Mouse (Mus musculus) hindbrain, embryonic 16.5 days (tissue): ENCODE measurements around the gene Nat8f2. TPM values are rescaled to one million over a fixed set of nuclear protein-coding genes. Genes with fewer than 3 reads are reported as not detected.
"Not testable (repeated sequence)": the region's sequence is repeated elsewhere in the genome, so short reads cannot be mapped to it uniquely, and the experiment has no call there.

Source experiments
- ATAC-seq: fragments of 200-750 bp; cut with Nextera tagmentation; 2 replicates; pipeline ENCODE4 v1.8.0; 2017; ENCODE audit warnings: moderate TSS enrichment, moderate library complexity
- H3K27ac ChIP-seq: fragments of 300-500 bp; sonication (generic); 2 replicates; pipeline ENCODE4 v1.5.1; 2014; ENCODE audit warnings: low read depth, mild to moderate bottlenecking, control low read depth, low read length, moderate library complexity
- H3K27me3 ChIP-seq: fragments of 300-500 bp; sonication (generic); replicated peaks from 2 replicates; pipeline ENCODE4 v1.6.1; 2014; ENCODE audit warnings: low read length; ENCODE audit not compliant: control insufficient read depth, insufficient read depth
- H3K36me3 ChIP-seq: fragments of 300-500 bp; sonication (generic); 2 replicates; pipeline ENCODE4 v1.6.1; 2014; ENCODE audit warnings: mild to moderate bottlenecking, low read length, moderate library complexity, mixed read lengths; ENCODE audit not compliant: control insufficient read depth, insufficient read depth
- H3K4me1 ChIP-seq: fragments of 300-500 bp; sonication (generic); 2 replicates; pipeline ENCODE4 v1.6.1; 2014; ENCODE audit warnings: low read depth, low read length; ENCODE audit not compliant: control insufficient read depth, insufficient read depth
- H3K4me2 ChIP-seq: fragments of 300-500 bp; sonication (generic); 2 replicates; pipeline ENCODE4 v1.6.1; 2014; ENCODE audit warnings: mild to moderate bottlenecking, low read length, control low read depth, moderate library complexity
- H3K4me3 ChIP-seq: fragments of 300-500 bp; sonication (generic); 2 replicates; pipeline ENCODE4 v1.5.1; 2014; ENCODE audit warnings: mild to moderate bottlenecking, low read length, control low read depth, moderate library complexity
- H3K9ac ChIP-seq: fragments of 300-500 bp; sonication (generic); 2 replicates; pipeline ENCODE4 v1.6.1; 2014; ENCODE audit warnings: low read depth, mild to moderate bottlenecking, control low read depth, low read length, moderate library complexity
- H3K9me3 ChIP-seq: fragments of 300-500 bp; sonication (generic); 2 replicates; pipeline ENCODE4 v1.6.1; 2014; ENCODE audit warnings: mild to moderate bottlenecking, low read length, moderate library complexity; ENCODE audit not compliant: control insufficient read depth
- WGBS: fragments of 180-500 bp; shearing (Covaris S2); extraction: QIAGEN DNeasy Blood & Tissue Kit; methylation state at CpG from one replicate; pipeline ENCODE4 v1.1.7; 2014; 5-methylcytosine and 5-hydroxymethylcytosine counted together
- polyA plus RNA-seq: library from polyadenylated mRNA; unstranded; fragments of >200 nt; fragmentation: Nextera tagmentation; extraction: Ambion mirVana; gene quantifications from 2 replicates; pipeline ENCODE4 v1.2.1, GENCODE M21; 2015

The Nat8f2 gene
- polyA plus RNA-seq, 1 experiment from 2014 or later = not detected

DNA sequence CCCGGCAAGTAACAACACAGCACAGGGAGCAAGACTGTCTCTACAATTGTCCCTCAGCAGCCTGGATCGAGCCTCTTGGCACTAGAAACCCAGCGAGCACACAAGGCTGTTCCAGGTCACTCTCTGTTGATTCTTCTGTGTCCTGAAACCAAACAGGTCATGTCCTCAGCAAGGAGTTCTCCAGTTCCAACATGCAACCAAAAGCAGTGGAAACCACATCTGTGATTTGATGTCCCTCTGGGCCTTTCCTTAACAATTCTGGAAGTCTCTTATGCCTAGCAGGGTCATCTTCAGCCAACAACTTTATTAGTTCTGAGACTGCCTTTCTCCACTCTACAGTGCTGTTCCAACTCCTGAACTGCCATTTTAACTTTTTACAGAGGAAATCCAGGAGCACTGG, 2.8 kb downstream of the Nat8f2 start:
- ATAC-seq = not testable (repeated sequence)

DNA sequence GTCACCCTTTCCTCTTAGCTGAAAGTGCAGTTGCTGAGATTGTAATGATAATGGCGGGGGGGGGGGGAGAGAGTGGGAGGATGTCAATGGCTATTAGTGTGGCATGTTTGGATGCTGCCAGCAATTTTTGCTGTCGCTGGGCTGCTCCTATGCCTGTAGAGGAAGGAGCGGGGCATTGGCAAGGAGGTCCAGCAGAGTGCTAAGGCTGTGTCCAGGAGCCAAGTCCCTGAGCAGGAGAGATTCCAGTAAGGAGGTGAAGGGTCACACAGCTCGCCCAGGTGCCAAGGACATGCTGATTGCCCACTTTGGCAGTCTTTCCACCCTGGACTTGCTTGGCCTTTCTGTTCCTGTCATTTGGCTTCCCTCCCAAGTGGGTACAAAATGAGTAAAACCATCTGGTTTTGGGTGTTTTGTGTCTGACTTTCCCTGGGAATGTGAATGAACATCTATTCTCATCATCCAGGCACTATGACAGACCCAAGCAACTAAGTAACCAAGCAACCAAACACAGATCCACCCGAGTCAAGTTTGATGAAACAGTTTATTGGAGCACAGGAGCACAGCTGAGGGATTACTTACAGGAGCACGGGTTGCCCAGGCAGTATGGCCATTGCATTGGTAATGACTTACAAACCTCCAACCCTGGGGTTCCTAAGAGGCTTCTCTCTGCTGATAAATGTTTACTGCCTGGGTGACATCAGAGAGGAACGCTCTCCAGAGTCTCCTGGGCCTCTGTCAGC, 3.9 kb downstream of the Nat8f2 start:
- not testable (repeated sequence) for H3K9ac ChIP-seq, H3K4me2 ChIP-seq, H3K4me3 ChIP-seq, H3K36me3 ChIP-seq, H3K4me1 ChIP-seq, H3K27me3 ChIP-seq, H3K9me3 ChIP-seq, H3K27ac ChIP-seq
- ATAC-seq = peak; percentile 91
- 45% methylated on average over 5 of the region's 7 CpGs for WGBS

More for the DNA sequence above, 2.8 kb downstream of the Nat8f2 start:
- not testable (repeated sequence) for H3K27ac ChIP-seq, H3K4me1 ChIP-seq, H3K9me3 ChIP-seq, H3K27me3 ChIP-seq, H3K4me3 ChIP-seq, H3K36me3 ChIP-seq, H3K4me2 ChIP-seq, H3K9ac ChIP-seq
- WGBS = 83% methylated on average over 3 of the region's 3 CpGs

DNA sequence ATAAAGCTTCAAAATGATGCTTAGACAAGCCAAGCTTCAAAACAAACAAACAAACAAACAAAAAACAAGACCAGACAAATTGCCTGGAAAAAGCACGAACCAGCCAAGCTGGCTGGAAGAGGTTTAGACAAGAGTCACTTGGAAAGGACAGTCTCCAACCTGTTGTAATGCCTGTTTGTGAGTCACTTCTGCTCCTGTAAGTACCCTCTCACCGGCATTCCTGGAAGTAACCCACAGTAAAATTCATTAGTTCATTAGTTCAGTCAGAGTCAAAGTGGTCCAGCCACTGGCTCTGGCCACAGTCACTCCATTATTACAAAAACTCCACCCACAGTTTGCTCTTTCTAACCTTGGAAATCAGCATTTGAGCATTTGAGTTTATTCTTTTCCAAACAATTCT, 5.1 kb downstream of the Nat8f2 start:
- no peak overlapping the region for H3K4me3 ChIP-seq
- H3K9me3 ChIP-seq = no peaks in the 10 kb centered on the region
- no peaks in the 10 kb centered on the region for H3K27me3 ChIP-seq
- WGBS = 92% methylated on average over 2 of the region's 2 CpGs
- no peak overlapping the region for H3K9ac ChIP-seq
- no peak overlapping the region for H3K4me2 ChIP-seq
- ATAC-seq = no peak
- no peaks in the 10 kb centered on the region for H3K36me3 ChIP-seq
- H3K4me1 ChIP-seq = no peaks in the 10 kb centered on the region
- H3K27ac ChIP-seq = no peak overlapping the region

GRCm38 (mm10) chr6:85863136-85863535, 5.8 kb downstream of the Nat8f2 start:
- 79% methylated on average over 2 of the region's 2 CpGs for WGBS
- H3K9ac ChIP-seq = no peak overlapping the region
- ATAC-seq = no peak
- H3K4me1 ChIP-seq = no peaks in the 10 kb centered on the region
- no peak overlapping the region for H3K4me2 ChIP-seq
- H3K36me3 ChIP-seq = no peaks in the 10 kb centered on the region
- H3K9me3 ChIP-seq = no peaks in the 10 kb centered on the region
- no peak overlapping the region for H3K4me3 ChIP-seq
- no peaks in the 10 kb centered on the region for H3K27me3 ChIP-seq
- H3K27ac ChIP-seq = no peak overlapping the region

GRCm38 (mm10) chr6:85862565-85862964, 6.4 kb downstream of the Nat8f2 start:
- Histone ChIP-seq H3K4me2 (no peak overlapping the region), H3K9ac (no peak overlapping the region), H3K9me3 (no peaks in the 10 kb centered on the region), H3K27ac (no peak overlapping the region), H3K36me3 (no peaks in the 10 kb centered on the region), H3K4me1 (no peaks in the 10 kb centered on the region), H3K4me3 (no peak overlapping the region), H3K27me3 (no peaks in the 10 kb centered on the region)
- ATAC-seq = no peak
- WGBS = 69% methylated on average over 3 of the region's 3 CpGs

DNA sequence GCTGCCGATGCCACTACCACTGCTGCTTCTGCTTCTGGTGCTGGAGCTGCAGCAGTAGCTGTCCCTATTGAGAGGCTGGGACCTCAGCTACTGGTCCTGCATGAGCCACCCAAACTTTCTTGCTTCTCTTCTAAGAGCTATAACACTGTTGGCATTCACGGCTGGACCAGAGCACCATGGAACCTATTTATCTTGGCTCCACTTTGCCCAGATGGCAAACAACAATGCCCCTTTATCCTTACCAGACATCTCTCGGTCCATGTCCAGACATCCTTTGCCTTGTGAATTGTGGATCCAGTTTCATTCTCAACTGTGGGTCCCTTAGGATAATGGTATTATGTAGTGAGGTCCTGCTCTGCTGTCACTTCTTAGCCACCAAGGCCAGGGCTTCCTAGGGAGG, 7.7 kb downstream of the Nat8f2 start:
- Histone ChIP-seq H3K27ac (no peak overlapping the region), H3K9ac (no peak overlapping the region), H3K4me2 (no peak overlapping the region), H3K4me1 (no peaks in the 10 kb centered on the region), H3K36me3 (no peaks in the 10 kb centered on the region), H3K4me3 (no peak overlapping the region), H3K9me3 (no peaks in the 10 kb centered on the region), H3K27me3 (no peaks in the 10 kb centered on the region)
- no peak for ATAC-seq
- 83% methylated on average over 3 of the region's 3 CpGs for WGBS

GRCm38 (mm10) chr6:85856194-85856678, 12.7 kb downstream of the Nat8f2 start:
- peak; percentile 99 for ATAC-seq
- no peaks in the 10 kb centered on the region for H3K36me3 ChIP-seq
- H3K4me1 ChIP-seq = no peaks in the 10 kb centered on the region
- no peak overlapping the region for H3K4me3 ChIP-seq
- WGBS = 64% methylated on average over 1 of the region's 1 CpGs
- H3K27ac ChIP-seq = peak overlapping the region; percentile 48; the same call in 1 of the 2 replicates
- no peaks in the 10 kb centered on the region for H3K27me3 ChIP-seq
- no peak overlapping the region for H3K9ac ChIP-seq
- H3K9me3 ChIP-seq = no peaks in the 10 kb centered on the region
- no peak overlapping the region for H3K4me2 ChIP-seq

DNA sequence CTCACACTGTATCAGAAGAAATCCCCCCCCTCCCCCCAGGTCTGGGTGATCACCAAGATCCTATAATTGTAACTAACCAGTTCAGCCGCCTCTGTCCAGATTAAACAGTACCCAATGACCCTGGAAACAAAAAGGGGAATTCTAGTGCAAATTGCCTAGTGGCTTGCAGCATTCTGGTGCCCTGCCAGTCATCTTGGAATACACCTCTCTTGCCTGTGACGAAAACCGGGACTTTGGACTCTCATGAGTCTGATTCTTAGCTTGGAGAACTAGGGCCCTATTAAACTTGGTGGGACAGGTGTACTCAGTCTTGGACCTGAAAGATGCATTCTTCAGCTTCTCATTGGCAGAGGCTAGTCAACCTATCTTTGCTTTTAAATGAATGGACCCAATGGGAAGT, 15.5 kb downstream of the Nat8f2 start:
- no peaks in the 10 kb centered on the region for H3K36me3 ChIP-seq
- H3K4me3 ChIP-seq = no peak overlapping the region
- H3K4me2 ChIP-seq = no peak overlapping the region
- WGBS = 75% methylated on average over 3 of the region's 3 CpGs
- no peaks in the 10 kb centered on the region for H3K9me3 ChIP-seq
- H3K9ac ChIP-seq = no peak overlapping the region
- no peaks in the 10 kb centered on the region for H3K4me1 ChIP-seq
- ATAC-seq = no peak
- H3K27me3 ChIP-seq = no peaks in the 10 kb centered on the region
- H3K27ac ChIP-seq = no peak overlapping the region

- Histone ChIP-seq H3K4me2 (no peak overlapping the region), H3K4me1 (peaks cover 5% of the 10 kb centered on the region), H3K27me3 (no peaks in the 10 kb centered on the region), H3K4me3 (no peak overlapping the region), H3K27ac (no peak overlapping the region), H3K9me3 (no peaks in the 10 kb centered on the region), H3K36me3 (no peaks in the 10 kb centered on the region), H3K9ac (no peak overlapping the region)
- 86% methylated on average over 7 of the region's 7 CpGs for WGBS
- ATAC-seq = no peak
These were observed 17.7 kb downstream of the Nat8f2 start for GRCm38 (mm10) chr6:85851062-85851773.
